Mouse (Mus musculus) kidney, adult 2 months (tissue): ENCODE data around the gene Slc26a1.

Source experiments
- CTCF ChIP-seq: fragments of 200-500 bp; conservative IDR thresholded peaks from 2 replicates; pipeline ENCODE4 v1.5.1; 2011; ENCODE audit warnings: low read depth, mild to moderate bottlenecking, control low read depth, low read length, moderate library complexity, mixed read lengths; ENCODE audit not compliant: insufficient read depth, insufficient read length
- POLR2A ChIP-seq: fragments of 200-500 bp; IDR thresholded peaks from one replicate; pipeline ENCODE4 v1.6.1; 2011; ENCODE audit warnings: low read depth, low read length, control low read depth

DNA sequence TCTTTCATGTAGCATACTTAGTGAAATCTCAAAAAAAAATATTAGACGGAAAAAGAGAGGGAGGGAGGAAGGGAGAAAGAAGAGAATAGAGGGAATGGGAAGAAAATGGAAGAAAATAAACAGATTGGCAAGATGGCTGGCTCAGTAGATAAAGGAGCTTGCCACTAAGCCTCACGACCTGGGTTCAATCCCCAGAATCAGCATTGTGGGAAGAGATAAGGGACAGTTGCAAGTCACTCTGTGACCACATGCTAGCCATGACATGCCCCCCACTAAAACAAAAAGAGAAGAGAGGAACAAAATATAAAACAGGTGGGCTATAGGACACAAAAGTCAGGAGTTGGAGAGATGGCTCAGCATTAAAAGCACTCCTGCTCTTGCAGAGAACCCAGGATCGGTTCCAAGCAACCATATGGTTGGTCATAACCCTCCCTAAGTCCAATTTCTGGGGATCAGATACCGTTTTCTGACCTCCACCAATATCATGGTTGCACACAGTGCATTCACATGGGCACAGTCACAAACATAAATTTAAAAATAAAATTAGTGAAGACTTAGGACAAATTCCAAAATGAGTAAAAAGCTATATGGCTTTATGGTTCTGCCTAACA is 49.2 kb downstream of the Slc26a1 start:
- TF ChIP-seq CTCF (no peak), POLR2A (no peak)
